Mouse (Mus musculus): ENCODE results near the gene Slc13a3. TPM values are rescaled to one million over a fixed set of nuclear protein-coding genes. Genes with fewer than 3 reads are reported as not detected.
A peak's percentile ranks its signal among the peaks of the same experiment; 100 is the strongest.

The Slc13a3 gene
- polyA plus RNA-seq, 1 experiment, result 0.03 TPM

DNA sequence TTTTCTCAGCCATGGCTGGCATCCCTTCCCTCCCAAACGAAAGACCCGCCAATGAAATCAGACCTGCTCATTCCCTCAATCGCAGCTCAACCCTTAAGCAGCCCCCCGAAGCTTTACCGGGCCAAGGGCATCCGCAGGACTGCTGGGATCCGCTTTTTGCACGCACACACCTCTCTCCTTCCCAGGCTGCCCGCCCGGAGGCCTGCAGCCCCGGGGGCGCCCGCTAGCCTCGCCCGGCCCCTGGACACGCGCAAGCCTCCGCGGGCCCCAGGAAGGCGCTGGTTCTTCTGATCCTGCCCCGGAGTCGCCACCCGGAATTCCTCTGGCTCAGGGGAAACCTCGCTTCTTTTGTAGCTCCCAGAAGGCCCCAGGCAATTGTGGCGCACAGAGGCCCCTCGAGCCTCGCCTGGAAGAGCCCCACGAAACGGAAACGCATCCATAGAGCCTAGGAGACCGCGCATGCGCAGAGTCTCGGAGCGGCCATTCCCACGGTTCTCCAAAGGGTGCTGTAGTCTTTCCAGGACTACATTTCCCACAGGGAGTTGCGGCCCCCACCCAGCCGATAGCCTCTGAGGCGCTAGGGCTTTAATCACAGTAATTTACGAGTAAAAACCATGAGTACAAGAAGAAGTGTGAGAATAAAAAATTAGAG, 85.1 kb downstream of the Slc13a3 start, which contains the start of gene Zfp334:
Gene Zfp334, minus strand, starts transcription at position 416 of the 652 bp plus-strand sequence.
- H3K9me3 ChIP-seq (ENCODE audit: control insufficient read depth, low read length), result peaks cover 2% of the 10 kb centered on the region; the same call in 1 of the 2 replicates
- no peaks in the 10 kb centered on the region for H3K4me1 ChIP-seq (ENCODE audit: control insufficient read depth)
- H3K27me3 ChIP-seq (ENCODE audit: control insufficient read depth), result peaks cover 5% of the 10 kb centered on the region; the same call in 1 of the 2 replicates
- TF ChIP-seq TAL1 (IDR thresholded peaks at IDR 0.05; ENCODE audit: low read length) (no peak), GATA1 (IDR thresholded peaks at IDR 0.05; ENCODE audit: low read length) (no peak)
- H3K36me3 ChIP-seq (ENCODE audit: control insufficient read depth), result peaks cover 5% of the 10 kb centered on the region; the same call in 1 of the 2 replicates
- peak within 1 kb of the TSS; percentile 51 for H3K4me3 ChIP-seq (replicated peaks)

DNA sequence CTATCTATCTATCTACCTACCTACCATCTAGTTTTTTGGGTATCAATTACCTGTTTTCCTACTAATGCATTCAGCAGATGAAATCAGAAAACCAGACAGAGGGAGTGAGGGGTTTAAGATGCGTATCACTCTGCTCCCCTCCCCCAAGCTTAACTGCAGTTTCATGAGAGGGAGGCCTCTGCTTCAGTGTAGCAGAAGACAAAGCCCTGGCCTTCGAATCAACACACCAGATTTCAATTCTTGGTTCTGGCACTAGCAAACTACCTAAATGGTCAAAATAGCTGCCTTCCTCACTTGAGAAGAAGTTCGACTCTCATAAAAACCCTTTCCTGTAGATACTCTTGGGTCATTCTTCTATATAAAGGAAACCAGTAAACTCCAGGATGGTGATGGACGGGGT, 85.7 kb downstream of the Slc13a3 start:
- Histone ChIP-seq H3K4me1 (ENCODE audit: control insufficient read depth) (no peaks in the 10 kb centered on the region), H3K9me3 (ENCODE audit: control insufficient read depth, low read length) (peaks cover 2% of the 10 kb centered on the region; the same call in 1 of the 2 replicates), H3K27me3 (ENCODE audit: control insufficient read depth) (peaks cover 5% of the 10 kb centered on the region; the same call in 1 of the 2 replicates), H3K36me3 (ENCODE audit: control insufficient read depth) (peaks cover 8% of the 10 kb centered on the region; the same call in 1 of the 2 replicates), H3K4me3 (replicated peaks) (peak overlapping the region; percentile 51)
- TF ChIP-seq GATA1 (IDR thresholded peaks at IDR 0.05; ENCODE audit: low read length) (no peak), TAL1 (IDR thresholded peaks at IDR 0.05; ENCODE audit: low read length) (no peak)

DNA sequence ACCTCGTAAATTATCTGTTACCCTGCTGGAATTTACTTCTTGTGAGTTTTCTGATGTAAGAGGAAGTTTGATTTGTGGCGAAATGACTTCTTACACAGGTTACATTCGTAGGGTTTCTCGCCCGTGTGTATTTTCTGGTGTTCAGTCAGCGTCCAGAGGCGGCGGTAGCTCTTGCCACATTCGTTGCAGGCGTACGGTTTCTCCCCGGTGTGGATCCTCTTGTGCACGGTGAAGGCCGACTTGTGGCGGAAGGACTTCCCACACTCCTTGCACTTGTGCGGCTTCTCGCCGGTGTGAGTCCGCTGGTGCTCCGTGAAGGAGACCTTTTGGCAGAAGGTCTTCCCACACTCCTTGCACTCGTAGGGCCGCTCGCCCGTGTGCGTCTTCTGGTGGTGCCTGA, 93.0 kb downstream of the Slc13a3 start:
- peaks cover 30% of the 10 kb centered on the region for H3K36me3 ChIP-seq (ENCODE audit: control insufficient read depth)
- TF ChIP-seq GATA1 (IDR thresholded peaks at IDR 0.05; ENCODE audit: low read length) (no peak), TAL1 (IDR thresholded peaks at IDR 0.05; ENCODE audit: low read length) (no peak)
- H3K4me1 ChIP-seq (ENCODE audit: control insufficient read depth), result no peaks in the 10 kb centered on the region
- peaks cover 18% of the 10 kb centered on the region for H3K9me3 ChIP-seq (ENCODE audit: control insufficient read depth, low read length)
- no peaks in the 10 kb centered on the region; the same call in 1 of the 2 replicates for H3K27me3 ChIP-seq (ENCODE audit: control insufficient read depth)
- H3K4me3 ChIP-seq (replicated peaks), result no peak overlapping the region

DNA sequence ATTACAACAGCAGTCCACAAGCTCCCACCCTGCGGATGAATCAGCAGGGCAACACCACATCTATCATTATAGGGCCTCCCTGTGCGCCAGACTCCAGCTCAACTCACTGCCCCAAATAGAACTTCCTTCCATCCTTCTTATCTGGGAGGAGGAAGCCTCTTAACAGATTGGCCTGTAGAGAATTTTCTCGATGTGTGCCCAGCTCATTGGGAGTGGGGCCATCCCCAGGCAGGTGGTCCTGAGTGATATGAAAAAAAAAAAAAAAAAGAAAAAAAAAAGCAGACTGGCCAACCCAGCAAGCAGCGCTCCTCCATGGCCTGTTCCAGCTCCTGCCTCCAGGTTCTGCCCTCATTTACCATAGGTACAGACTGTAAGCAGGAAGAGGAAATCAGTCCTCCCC, 97.0 kb downstream of the Slc13a3 start:
- Histone ChIP-seq H3K27me3 (ENCODE audit: control insufficient read depth) (no peaks in the 10 kb centered on the region; the same call in 1 of the 2 replicates), H3K36me3 (ENCODE audit: control insufficient read depth) (peaks cover 13% of the 10 kb centered on the region), H3K4me3 (replicated peaks) (no peak overlapping the region), H3K4me1 (ENCODE audit: control insufficient read depth) (no peaks in the 10 kb centered on the region), H3K9me3 (ENCODE audit: control insufficient read depth, low read length) (peaks cover 13% of the 10 kb centered on the region)
- TF ChIP-seq GATA1 (IDR thresholded peaks at IDR 0.05; ENCODE audit: low read length), result no peak
- no peak for TF ChIP-seq TAL1 (IDR thresholded peaks at IDR 0.05; ENCODE audit: low read length)

DNA sequence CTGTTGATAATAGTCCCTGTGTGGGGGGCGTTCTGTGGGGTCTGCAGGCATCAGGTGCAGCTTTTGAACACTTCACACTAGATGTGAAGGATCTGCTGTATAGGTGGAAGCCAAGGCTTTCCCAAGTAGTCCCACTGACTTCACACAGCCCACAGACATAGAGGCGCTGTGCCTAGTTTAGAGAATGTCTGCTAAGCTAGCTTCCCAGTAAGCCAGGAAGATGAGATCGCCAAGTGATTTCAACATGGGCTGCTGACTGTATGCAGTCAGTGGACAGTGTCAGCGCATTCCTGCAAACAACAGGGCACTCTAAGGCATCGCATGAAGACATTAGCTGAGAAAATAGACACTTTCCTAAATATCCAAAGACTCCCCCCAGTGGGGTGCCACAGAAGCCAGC, 97.6 kb downstream of the Slc13a3 start:
- no peaks in the 10 kb centered on the region; the same call in 1 of the 2 replicates for H3K27me3 ChIP-seq (ENCODE audit: control insufficient read depth)
- H3K9me3 ChIP-seq (ENCODE audit: control insufficient read depth, low read length), result peaks cover 8% of the 10 kb centered on the region
- no peak for TF ChIP-seq GATA1 (IDR thresholded peaks at IDR 0.05; ENCODE audit: low read length)
- no peak for TF ChIP-seq TAL1 (IDR thresholded peaks at IDR 0.05; ENCODE audit: low read length)
- no peaks in the 10 kb centered on the region for H3K4me1 ChIP-seq (ENCODE audit: control insufficient read depth)
- H3K36me3 ChIP-seq (ENCODE audit: control insufficient read depth), result peaks cover 9% of the 10 kb centered on the region; the same call in 1 of the 2 replicates
- H3K4me3 ChIP-seq (replicated peaks), result no peak overlapping the region

DNA sequence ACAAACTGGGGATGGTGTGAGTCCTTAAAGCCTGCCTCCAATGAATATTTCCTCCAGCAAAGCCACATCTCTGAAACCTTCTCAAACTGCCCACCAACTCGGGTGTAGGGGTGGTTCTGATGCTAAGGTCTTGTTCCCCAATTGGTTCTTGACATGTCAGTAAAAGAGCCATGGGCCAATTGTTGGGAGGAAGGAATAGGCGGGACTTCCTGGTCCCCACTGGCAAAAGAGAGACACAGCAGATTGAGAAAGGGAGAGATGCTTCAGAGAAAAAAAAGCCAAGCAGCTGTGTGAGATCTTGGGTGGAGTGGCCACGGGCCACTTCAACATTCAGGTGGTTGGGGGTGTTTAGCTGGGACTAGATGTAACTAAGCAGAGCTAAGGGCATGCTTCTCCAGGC, 102.0 kb downstream of the Slc13a3 start:
- TF ChIP-seq TAL1 (IDR thresholded peaks at IDR 0.05; ENCODE audit: low read length) (no peak), GATA1 (IDR thresholded peaks at IDR 0.05; ENCODE audit: low read length) (no peak)
- Histone ChIP-seq H3K4me3 (replicated peaks) (no peak overlapping the region), H3K4me1 (ENCODE audit: control insufficient read depth) (peaks cover 3% of the 10 kb centered on the region), H3K9me3 (ENCODE audit: control insufficient read depth, low read length) (no peaks in the 10 kb centered on the region), H3K27me3 (ENCODE audit: control insufficient read depth) (peaks cover 13% of the 10 kb centered on the region), H3K36me3 (ENCODE audit: control insufficient read depth) (no peaks in the 10 kb centered on the region)

DNA sequence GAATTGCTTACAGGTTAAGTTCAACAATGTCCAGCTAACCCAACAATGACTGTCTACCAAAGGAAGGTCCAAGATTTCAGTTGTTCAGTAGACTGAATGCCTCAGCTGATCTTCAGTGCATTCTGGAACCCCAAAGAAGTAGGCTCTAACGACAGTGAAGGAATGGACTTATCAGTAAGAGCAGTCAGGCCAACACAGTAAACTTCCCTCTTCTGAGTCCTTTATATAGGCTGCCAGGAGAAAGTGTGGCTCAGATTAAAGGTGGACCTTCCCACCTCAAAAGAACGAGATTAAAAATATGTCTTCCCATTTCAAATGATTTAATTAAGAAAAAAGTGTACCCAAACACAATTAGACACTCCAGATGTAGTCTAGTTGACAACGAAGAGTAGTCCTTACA, 102.7 kb downstream of the Slc13a3 start:
- H3K9me3 ChIP-seq (ENCODE audit: control insufficient read depth, low read length), result no peaks in the 10 kb centered on the region

DNA sequence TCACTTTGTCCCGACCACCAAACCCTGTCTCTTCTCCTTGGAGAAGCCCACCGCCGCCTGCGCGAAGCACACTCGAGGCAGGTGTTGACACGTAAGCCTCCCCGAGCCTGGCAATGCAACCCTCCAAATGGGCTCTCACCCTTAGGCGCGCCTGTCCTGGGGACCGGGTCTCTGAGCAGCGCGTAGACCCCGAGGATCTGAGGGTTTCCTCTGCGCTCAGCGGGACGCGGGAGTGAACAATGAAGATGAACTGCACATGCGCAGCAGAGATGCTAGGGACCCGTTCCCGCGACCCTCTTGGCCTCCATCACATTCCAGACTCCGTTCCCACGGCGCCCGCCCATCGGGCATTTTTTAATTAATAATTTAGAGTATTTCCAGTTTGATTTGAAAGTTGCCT, 104.5 kb downstream of the Slc13a3 start, which contains the start of gene Zfp663:
Gene Zfp663, minus strand, starts transcription at position 234 of the 400 bp plus-strand sequence.
- peaks cover 13% of the 10 kb centered on the region for H3K27me3 ChIP-seq (ENCODE audit: control insufficient read depth)
- H3K36me3 ChIP-seq (ENCODE audit: control insufficient read depth), result no peaks in the 10 kb centered on the region
- H3K9me3 ChIP-seq (ENCODE audit: control insufficient read depth, low read length), result no peaks in the 10 kb centered on the region
- TF ChIP-seq GATA1 (IDR thresholded peaks at IDR 0.05; ENCODE audit: low read length) (no peak), TAL1 (IDR thresholded peaks at IDR 0.05; ENCODE audit: low read length) (no peak)
- H3K4me1 ChIP-seq (ENCODE audit: control insufficient read depth), result peaks cover 3% of the 10 kb centered on the region
- H3K4me3 ChIP-seq (replicated peaks), result no peak within 1 kb of the TSS

More for the DNA sequence above, 102.7 kb downstream of the Slc13a3 start:
- no peak for TF ChIP-seq GATA1 (IDR thresholded peaks at IDR 0.05; ENCODE audit: low read length)
- no peak for TF ChIP-seq TAL1 (IDR thresholded peaks at IDR 0.05; ENCODE audit: low read length)
- Histone ChIP-seq H3K4me3 (replicated peaks) (no peak overlapping the region), H3K27me3 (ENCODE audit: control insufficient read depth) (peaks cover 13% of the 10 kb centered on the region), H3K4me1 (ENCODE audit: control insufficient read depth) (peaks cover 3% of the 10 kb centered on the region), H3K36me3 (ENCODE audit: control insufficient read depth) (no peaks in the 10 kb centered on the region)

DNA sequence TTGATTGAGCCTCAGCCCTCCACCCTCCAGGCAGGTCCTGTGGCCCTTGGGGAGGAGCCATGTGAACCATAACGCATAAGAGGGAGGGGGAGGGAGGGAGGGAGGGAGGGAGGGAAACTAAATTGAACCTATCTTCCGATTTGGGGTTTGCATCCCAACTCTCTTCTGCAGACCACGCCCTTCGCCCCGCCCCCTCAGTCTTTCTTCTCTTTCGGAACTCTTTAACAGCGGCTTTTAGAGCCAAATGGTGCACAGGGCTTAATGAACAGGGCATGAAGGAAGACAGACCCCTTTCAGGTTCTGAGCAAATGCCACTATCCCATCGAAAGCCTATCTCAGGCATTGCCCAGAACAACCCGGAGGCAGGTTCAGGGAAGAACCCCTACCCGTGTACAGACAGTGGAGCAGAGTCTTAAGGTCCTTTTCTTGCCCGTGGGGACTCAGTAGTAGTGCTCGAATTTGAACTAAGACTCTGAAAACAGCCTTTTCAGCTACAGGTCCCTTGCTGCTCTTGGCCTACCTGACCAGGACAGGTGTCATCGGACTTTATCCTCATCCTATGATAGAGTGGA, 105.1 kb downstream of the Slc13a3 start:
- Histone ChIP-seq H3K27me3 (ENCODE audit: control insufficient read depth) (peaks cover 13% of the 10 kb centered on the region), H3K4me1 (ENCODE audit: control insufficient read depth) (peaks cover 3% of the 10 kb centered on the region), H3K9me3 (ENCODE audit: control insufficient read depth, low read length) (no peaks in the 10 kb centered on the region), H3K36me3 (ENCODE audit: control insufficient read depth) (no peaks in the 10 kb centered on the region), H3K4me3 (replicated peaks) (no peak overlapping the region)
- TF ChIP-seq TAL1 (IDR thresholded peaks at IDR 0.05; ENCODE audit: low read length) (no peak), GATA1 (IDR thresholded peaks at IDR 0.05; ENCODE audit: low read length) (no peak)

Data from erythroblast, embryonic 14.5 days (primary cell).